Mouse (Mus musculus) MEL (cell line): ENCODE measurements at regions not wholly inside any gene's neighbourhood (a gene's known extent, or its start where the extent isn't known, plus 50 kb on each side); places are given as distances from the start of the nearest gene placed in this dataset.

Experiments
- DNase-seq: peaks from one replicate; pipeline ENCODE4 v3.0.0; 2011; ENCODE audit warnings: low read depth, low spot score
- H3K27ac ChIP-seq: 2 replicates; pipeline ENCODE4 v1.5.1; 2012; ENCODE audit warnings: low read depth, mild to moderate bottlenecking, control low read depth, low read length, moderate library complexity; ENCODE audit not compliant: control insufficient read depth
- H3K27me3 ChIP-seq, 2 experiments: fragments of 150-350 bp in 1 of 2; sonication (generic) in 1 of 2; 2 replicates each; pipeline ENCODE4 v1.6.1; 2012; ENCODE audit warnings: low read length in 2 of 2, mild to moderate bottlenecking in 2 of 2, improper control_type of control experiment in 1 of 2, moderate library complexity in 1 of 2; ENCODE audit not compliant: insufficient read depth in 2 of 2, control insufficient read depth in 1 of 2
- H3K36me3 ChIP-seq, 2 experiments: 2 replicates each; pipeline ENCODE4 v1.6.1; 2012 to 2014; ENCODE audit warnings: low read length in 2 of 2, improper control_type of control experiment in 1 of 2, inconsistent platforms in 1 of 2, mild to moderate bottlenecking in 1 of 2; ENCODE audit not compliant: insufficient read depth in 2 of 2, control insufficient read depth in 1 of 2
- H3K4me1 ChIP-seq, 2 experiments: fragments of 150-350 bp in 1 of 2; sonication (generic) in 1 of 2; 2 replicates each; pipeline ENCODE4 v1.6.1; 2012; ENCODE audit warnings: low read length in 2 of 2, improper control_type of control experiment in 1 of 2, mild to moderate bottlenecking in 1 of 2; ENCODE audit not compliant: insufficient read depth in 2 of 2, control insufficient read depth in 1 of 2
- H3K4me3 ChIP-seq, 2 experiments: fragments of 150-350 bp in 1 of 2; sonication (generic) in 1 of 2; 2 replicates each; pipeline ENCODE4 v1.5.1; 2012; ENCODE audit warnings: low read depth in 2 of 2, low read length in 2 of 2, mild to moderate bottlenecking in 2 of 2, moderate library complexity in 2 of 2, control low read depth in 1 of 2, improper control_type of control experiment in 1 of 2; ENCODE audit not compliant: control insufficient read depth in 1 of 2, insufficient read depth in 1 of 2
- H3K79me2 ChIP-seq: 2 replicates; pipeline ENCODE4 v1.6.1; 2012; ENCODE audit warnings: mild to moderate bottlenecking, low read length, moderate library complexity; ENCODE audit not compliant: control insufficient read depth, poor library complexity, insufficient read depth
- H3K9ac ChIP-seq: 2 replicates; pipeline ENCODE4 v1.6.1; 2012; ENCODE audit warnings: low read depth, mild to moderate bottlenecking, control low read depth, low read length, moderate library complexity; ENCODE audit not compliant: control insufficient read depth, poor library complexity, severe bottlenecking
- H3K9me3 ChIP-seq: fragments of 150-350 bp; sonication (generic); replicated peaks from 2 replicates; pipeline ENCODE4 v1.6.1; 2012; ENCODE audit warnings: mild to moderate bottlenecking, low read length, improper control_type of control experiment, moderate library complexity; ENCODE audit not compliant: insufficient read depth
- CHD2 ChIP-seq: IDR thresholded peaks from 2 replicates; pipeline ENCODE4 v1.6.1; 2011; ENCODE audit warnings: low read length, improper control_type of control experiment
- E2F4 ChIP-seq: IDR thresholded peaks from 2 replicates; pipeline ENCODE4 v1.6.1; 2011; ENCODE audit warnings: low read depth, low read length, improper control_type of control experiment, borderline replicate concordance
- GABPA ChIP-seq: IDR thresholded peaks from 2 replicates; pipeline ENCODE4 v1.6.1; 2012; ENCODE audit warnings: low read depth, mild to moderate bottlenecking, inconsistent platforms, low read length, improper control_type of control experiment, moderate library complexity
- GATA1 ChIP-seq: IDR thresholded peaks from 2 replicates; pipeline ENCODE4 v1.6.1; 2011; ENCODE audit warnings: low read depth, low read length, improper control_type of control experiment
- JUND ChIP-seq: IDR thresholded peaks from 2 replicates; pipeline ENCODE4 v1.6.1; 2011; ENCODE audit warnings: low read depth, mild to moderate bottlenecking, improper control_type of control experiment, low read length
- MAFK ChIP-seq: IDR thresholded peaks from 2 replicates; pipeline ENCODE4 v1.6.1; 2011; ENCODE audit warnings: low read depth, mild to moderate bottlenecking, low read length, improper control_type of control experiment, borderline replicate concordance
- MEF2A ChIP-seq: IDR thresholded peaks from 2 replicates; pipeline ENCODE4 v1.6.1; 2014; ENCODE audit warnings: low read depth, mild to moderate bottlenecking, inconsistent platforms, low read length, improper control_type of control experiment; ENCODE audit not compliant: poor library complexity, insufficient replicate concordance, severe bottlenecking; ENCODE audit errors: extremely low read depth
- MYB ChIP-seq: IDR thresholded peaks from 2 replicates; pipeline ENCODE4 v1.6.1; 2011; ENCODE audit warnings: mild to moderate bottlenecking, low read depth, low read length, improper control_type of control experiment
- POLR2AphosphoS5 ChIP-seq: IDR thresholded peaks from 2 replicates; pipeline ENCODE4 v1.6.1; 2012; ENCODE audit warnings: low read depth, borderline replicate concordance, mild to moderate bottlenecking, inconsistent platforms, low read length, moderate library complexity, mixed read lengths
- SMC3 ChIP-seq: IDR thresholded peaks from 2 replicates; pipeline ENCODE4 v1.6.1; 2011; ENCODE audit warnings: low read depth, low read length, improper control_type of control experiment
- UBTF ChIP-seq: IDR thresholded peaks from 2 replicates; pipeline ENCODE4 v1.6.1; 2012; ENCODE audit warnings: low read depth, mild to moderate bottlenecking, inconsistent platforms, low read length, improper control_type of control experiment, moderate library complexity, borderline replicate concordance; ENCODE audit not compliant: insufficient read depth
- ZC3H11A ChIP-seq: IDR thresholded peaks from 2 replicates; pipeline ENCODE4 v1.6.1; 2012; ENCODE audit warnings: low read depth, mild to moderate bottlenecking, inconsistent platforms, low read length, improper control_type of control experiment
- ZKSCAN1 ChIP-seq: IDR thresholded peaks from 2 replicates; pipeline ENCODE4 v1.6.1; 2012; ENCODE audit warnings: low read depth, mild to moderate bottlenecking, inconsistent platforms, low read length, improper control_type of control experiment, moderate library complexity
- ZMIZ1 ChIP-seq: IDR thresholded peaks from 2 replicates; pipeline ENCODE4 v1.6.1; 2012; ENCODE audit warnings: low read depth, mild to moderate bottlenecking, inconsistent platforms, low read length, improper control_type of control experiment, moderate library complexity
- ZNF384 ChIP-seq: IDR thresholded peaks from 2 replicates; pipeline ENCODE4 v1.6.1; 2012; ENCODE audit warnings: low read depth, mild to moderate bottlenecking, inconsistent platforms, low read length, improper control_type of control experiment

- TF ChIP-seq GABPA (no peak), ZC3H11A (no peak), ZKSCAN1 (no peak), ZNF384 (no peak), UBTF (no peak), SMC3 (no peak)
- TF ChIP-seq, all 39 proteins: peak for 0
- H3K79me2 ChIP-seq = no peaks in the 10 kb centered on the region
- no peaks in the 10 kb centered on the region for H3K27me3 ChIP-seq
These were observed 115.4 kb downstream of the Matn1 start for GRCm38 (mm10) chr4:131059572-131059971.

DNA sequence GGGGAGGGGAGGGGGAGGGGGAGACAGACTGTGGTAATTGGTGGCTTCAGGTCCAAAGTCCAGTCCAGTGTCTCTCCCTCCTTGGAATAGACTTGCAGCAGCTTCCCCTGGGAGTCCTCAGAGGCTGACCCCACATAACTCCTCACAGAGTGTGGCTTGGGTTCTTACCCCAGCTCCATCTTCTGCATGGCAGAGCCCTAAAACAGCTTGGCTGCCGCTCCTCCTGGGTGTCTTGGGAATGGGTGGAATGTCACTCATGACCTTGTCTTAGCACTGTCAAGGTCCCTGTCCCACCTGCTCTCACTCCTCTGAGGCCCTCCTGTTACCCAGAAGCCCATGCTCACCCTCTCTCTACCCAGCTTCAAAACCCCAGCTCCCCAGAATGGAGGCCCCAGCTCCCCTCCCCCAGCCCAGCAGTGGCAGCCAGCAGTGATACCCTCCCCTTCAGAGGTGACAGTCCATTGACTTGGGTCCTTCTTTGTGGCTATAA lies 116.1 kb downstream of the Matn1 start:
- Histone ChIP-seq H3K9me3 (no peaks in the 10 kb centered on the region), H3K4me1 (no peaks in the 10 kb centered on the region), H3K27me3 (no peaks in the 10 kb centered on the region), H3K4me3 (no peak overlapping the region), H3K36me3 (no peaks in the 10 kb centered on the region), H3K27ac (no peak overlapping the region), H3K79me2 (no peaks in the 10 kb centered on the region), H3K9ac (no peak overlapping the region)
- DNase-seq = no peak
- TF ChIP-seq CHD2 = no peak
- TF ChIP-seq ZMIZ1 = no peak
- no peak for TF ChIP-seq POLR2AphosphoS5
- no peak for TF ChIP-seq ZC3H11A
- no peak for TF ChIP-seq SMC3
- TF ChIP-seq ZKSCAN1 = no peak
- TF ChIP-seq MYB = no peak
- TF ChIP-seq GATA1 = no peak
- no peak for TF ChIP-seq JUND
- TF ChIP-seq MAFK = no peak
- no peak for TF ChIP-seq MEF2A
- no peak for TF ChIP-seq E2F4

More at GRCm38 (mm10) chr4:131059572-131059971, 115.4 kb downstream of the Matn1 start:
- Histone ChIP-seq H3K27ac (no peak overlapping the region), H3K4me1 (no peaks in the 10 kb centered on the region), H3K36me3 (no peaks in the 10 kb centered on the region), H3K4me3 (no peak overlapping the region), H3K9me3 (no peaks in the 10 kb centered on the region), H3K9ac (no peak overlapping the region)
- DNase-seq = no peak
